ENCODE assay signal across 9 mouse cellular contexts in genomic region chr10:103141532-103141931, GRCm38 (mm10).
DNase-seq lines count a peak whose midpoint lies in the region; ATAC-seq and TF ChIP-seq lines count a peak whose summit lies in the region.
"Had no signal": no experiment of that assay in that cellular context is flagged by ENCODE, and none has a peak within 500 bp of the region (broad histone marks: within the 10 kb centered on the region; RNA-seq: fewer than 3 reads in every experiment).

No protein-coding gene starts in this region.

- ATAC-seq in forebrain, embryonic 16.5 days, result no peak
- ATAC-seq in midbrain, embryonic 15.5 days (replicated peaks), result 0 out of 2 replicates have a peak, but pooled peaks have one; percentile 37
- ATAC-seq in midbrain, embryonic 16.5 days, result no peak; the same call in 1 of the 2 replicates
- peak; percentile 44; the same call in 1 of the 2 replicates for ATAC-seq in kidney, embryonic 14.5 days (ENCODE audit: low FRiP score, low TSS enrichment)
- no peak for ATAC-seq in stomach, postnatal 0 days (ENCODE audit: low FRiP score, low TSS enrichment)

- no peak overlapping the region for H3K4me3 ChIP-seq in forebrain, embryonic 10.5 days
- H3K4me3 ChIP-seq in forebrain, embryonic 16.5 days (replicated peaks; ENCODE audit: low read length), result no peak overlapping the region
- no peak overlapping the region for H3K4me3 ChIP-seq in midbrain, embryonic 15.5 days
- H3K4me3 ChIP-seq in midbrain, embryonic 16.5 days (ENCODE audit: low read depth, low read length), result no peak overlapping the region
- H3K4me3 ChIP-seq in kidney, embryonic 14.5 days (ENCODE audit: low read length), result no peak overlapping the region
- no peak overlapping the region for H3K4me3 ChIP-seq in stomach, postnatal 0 days (ENCODE audit: low read depth, low read length)

- 41% methylated on average over 6 of the region's 6 CpGs for WGBS in forebrain, embryonic 10.5 days
- WGBS in forebrain, embryonic 16.5 days, result 54% methylated on average over 6 of the region's 6 CpGs
- 51% methylated on average over 6 of the region's 6 CpGs for WGBS in midbrain, embryonic 15.5 days
- WGBS in midbrain, embryonic 16.5 days, result 50% methylated on average over 6 of the region's 6 CpGs
- WGBS in kidney, embryonic 14.5 days, result 39% methylated on average over 6 of the region's 6 CpGs
- WGBS in stomach, postnatal 0 days, result 37% methylated on average over 6 of the region's 6 CpGs

- no peaks in the 10 kb centered on the region for H3K36me3 ChIP-seq in forebrain, embryonic 10.5 days (replicated peaks)
- H3K36me3 ChIP-seq in forebrain, embryonic 16.5 days (ENCODE audit: control insufficient read depth, insufficient read depth), result no peaks in the 10 kb centered on the region
- H3K36me3 ChIP-seq in midbrain, embryonic 15.5 days (replicated peaks), result no peaks in the 10 kb centered on the region
- no peaks in the 10 kb centered on the region for H3K36me3 ChIP-seq in midbrain, embryonic 16.5 days (ENCODE audit: control insufficient read depth, insufficient read depth, low read length)
- no peaks in the 10 kb centered on the region for H3K36me3 ChIP-seq in kidney, embryonic 14.5 days (ENCODE audit: control insufficient read depth, insufficient read depth, low read length)
- no peaks in the 10 kb centered on the region for H3K36me3 ChIP-seq in stomach, postnatal 0 days (ENCODE audit: control insufficient read depth, insufficient read depth, low read length)

- peak; percentile 53 for TF ChIP-seq CTCF in stomach, postnatal 0 days (IDR thresholded peaks at IDR 0.05; ENCODE audit: low read depth)

- H3K27me3 ChIP-seq in forebrain, embryonic 10.5 days (ENCODE audit: poor library complexity, severe bottlenecking), result no peaks in the 10 kb centered on the region
- H3K27me3 ChIP-seq in forebrain, embryonic 16.5 days (replicated peaks; ENCODE audit: control insufficient read depth, insufficient read depth, low read length), result no peaks in the 10 kb centered on the region
- no peaks in the 10 kb centered on the region for H3K27me3 ChIP-seq in midbrain, embryonic 15.5 days (replicated peaks)
- H3K27me3 ChIP-seq in midbrain, embryonic 16.5 days (ENCODE audit: control insufficient read depth, insufficient read depth, low read depth, low read length), result no peaks in the 10 kb centered on the region
- H3K27me3 ChIP-seq in kidney, embryonic 14.5 days (ENCODE audit: control insufficient read depth, insufficient read depth, low read length), result no peaks in the 10 kb centered on the region
- no peaks in the 10 kb centered on the region for H3K27me3 ChIP-seq in stomach, postnatal 0 days (ENCODE audit: control insufficient read depth, insufficient read depth, low read length)

- H3K27ac ChIP-seq in forebrain, embryonic 10.5 days, result no peak overlapping the region
- H3K27ac ChIP-seq in forebrain, embryonic 16.5 days (ENCODE audit: low read length), result no peak overlapping the region
- H3K27ac ChIP-seq in midbrain, embryonic 15.5 days, result no peak overlapping the region
- no peak overlapping the region for H3K27ac ChIP-seq in midbrain, embryonic 16.5 days (ENCODE audit: low read length)
- no peak overlapping the region for H3K27ac ChIP-seq in kidney, embryonic 14.5 days (ENCODE audit: low read depth, low read length)
- no peak overlapping the region for H3K27ac ChIP-seq in stomach, postnatal 0 days (replicated peaks)

- no peaks in the 10 kb centered on the region for H3K9me3 ChIP-seq in forebrain, embryonic 10.5 days
- H3K9me3 ChIP-seq in forebrain, embryonic 16.5 days (ENCODE audit: control insufficient read depth, low read length), result no peaks in the 10 kb centered on the region
- no peaks in the 10 kb centered on the region for H3K9me3 ChIP-seq in midbrain, embryonic 15.5 days
- H3K9me3 ChIP-seq in midbrain, embryonic 16.5 days (replicated peaks; ENCODE audit: control insufficient read depth, low read length, poor library complexity, severe bottlenecking), result no peaks in the 10 kb centered on the region
- H3K9me3 ChIP-seq in kidney, embryonic 14.5 days (ENCODE audit: control insufficient read depth, low read length), result no peaks in the 10 kb centered on the region
- H3K9me3 ChIP-seq in stomach, postnatal 0 days (ENCODE audit: control insufficient read depth, low read length), result no peaks in the 10 kb centered on the region

- H3K4me2 ChIP-seq in forebrain, embryonic 16.5 days (ENCODE audit: low read length), result no peak overlapping the region
- no peak overlapping the region for H3K4me2 ChIP-seq in midbrain, embryonic 15.5 days
- no peak overlapping the region for H3K4me2 ChIP-seq in midbrain, embryonic 16.5 days (ENCODE audit: low read length)
- H3K4me2 ChIP-seq in kidney, embryonic 14.5 days (replicated peaks; ENCODE audit: low read depth, low read length), result no peak overlapping the region
- H3K4me2 ChIP-seq in stomach, postnatal 0 days (replicated peaks; ENCODE audit: low read depth), result no peak overlapping the region

- H3K4me1 ChIP-seq in forebrain, embryonic 10.5 days, result peaks cover 6% of the 10 kb centered on the region; the same call in 1 of the 2 replicates
- no peaks in the 10 kb centered on the region for H3K4me1 ChIP-seq in forebrain, embryonic 16.5 days (replicated peaks; ENCODE audit: control insufficient read depth, insufficient read depth, low read length)
- no peaks in the 10 kb centered on the region for H3K4me1 ChIP-seq in midbrain, embryonic 15.5 days
- H3K4me1 ChIP-seq in midbrain, embryonic 16.5 days (ENCODE audit: control insufficient read depth, insufficient read depth, low read length), result no peaks in the 10 kb centered on the region
- H3K4me1 ChIP-seq in kidney, embryonic 14.5 days (ENCODE audit: control insufficient read depth, insufficient read depth, low read length), result no peaks in the 10 kb centered on the region
- H3K4me1 ChIP-seq in stomach, postnatal 0 days (replicated peaks; ENCODE audit: control insufficient read depth, insufficient read depth), result no peaks in the 10 kb centered on the region

- no peak overlapping the region for H3K9ac ChIP-seq in forebrain, embryonic 16.5 days (replicated peaks; ENCODE audit: low read depth, low read length)
- H3K9ac ChIP-seq in midbrain, embryonic 15.5 days, result no peak overlapping the region
- no peak overlapping the region for H3K9ac ChIP-seq in midbrain, embryonic 16.5 days (ENCODE audit: low read depth, low read length)
- H3K9ac ChIP-seq in kidney, embryonic 14.5 days (ENCODE audit: low read depth, low read length), result no peak overlapping the region
- no peak overlapping the region for H3K9ac ChIP-seq in stomach, postnatal 0 days (ENCODE audit: low read length)

- TF ChIP-seq EP300 in stomach, postnatal 0 days (optimal IDR thresholded peaks at IDR 0.05), result no peak

- DNase-seq in forebrain, embryonic 10.5 days (ENCODE audit: extremely low spot score, low spot score), result peak; percentile 20
- DNase-seq in stomach, postnatal 0 days (ENCODE audit: low spot score), result no peak
- DNase-seq in urinary bladder, adult 2 months (ENCODE audit: low spot score), result no peak
- no peak for DNase-seq in gastrocnemius, postnatal 14 days
- DNase-seq: thymus, postnatal 25 days had no signal

- intact Hi-C loops in gastrocnemius, postnatal 14 days (cut with DNase I; ENCODE audit: low total_unique reads), result no loop called here

Comparison
In these comparisons a context has a peak if more than half of its experiments do, and no peak if none do; other contexts are left out.
1. ATAC-seq: peak in midbrain, embryonic 15.5 days (single experiment) and kidney, embryonic 14.5 days (single experiment); none in forebrain, embryonic 16.5 days (single experiment), midbrain, embryonic 16.5 days (single experiment) and stomach, postnatal 0 days (single experiment).